Mouse (Mus musculus) hindlimb bud, embryonic 11.5 days (tissue): ENCODE data around the gene Gm21292.
"Not testable (repeated sequence)": the region's sequence is repeated elsewhere in the genome, so short reads cannot be mapped to it uniquely, and the experiment has no call there.

Experiments used
- DNase-seq: peaks from one replicate; pipeline ENCODE4 v3.0.0-alpha.2; 2012; ENCODE audit warnings: low read depth, low spot score; ENCODE audit errors: extremely low spot score

The Gm21292 gene

DNA sequence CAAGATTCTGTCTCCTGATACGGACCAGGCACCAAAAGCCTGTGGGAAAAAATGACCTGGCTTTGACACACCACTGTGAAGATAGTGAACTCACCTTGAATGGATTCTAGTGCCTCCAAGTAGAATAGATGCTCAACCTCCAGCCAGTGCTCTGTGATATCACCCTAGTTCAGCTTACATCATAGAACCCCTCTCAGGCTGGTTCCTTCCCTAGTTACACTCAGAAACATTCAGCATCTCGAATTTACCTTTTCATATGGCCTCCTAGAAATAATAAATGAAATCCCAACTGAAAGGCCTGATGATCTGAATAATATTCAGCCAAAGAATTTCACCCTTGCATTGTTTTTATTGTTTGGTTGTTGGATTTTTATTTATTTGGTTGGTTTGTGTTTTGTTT lies at the start of gene Gm21292:
Gm21292 (minus strand) TSS at position 101 of the 400 bp plus-strand sequence.
- not testable (repeated sequence) for DNase-seq
